Mouse (Mus musculus) B cell, adult 2 months (primary cell): ENCODE results near the gene Igf2.
A peak's percentile ranks its signal among the peaks of the same experiment; 100 is the strongest.

Source experiments
- DNase-seq, 2 experiments: peaks; one replicate each; pipeline ENCODE4 v3.0.0; 2022

Gene Igf2

DNA sequence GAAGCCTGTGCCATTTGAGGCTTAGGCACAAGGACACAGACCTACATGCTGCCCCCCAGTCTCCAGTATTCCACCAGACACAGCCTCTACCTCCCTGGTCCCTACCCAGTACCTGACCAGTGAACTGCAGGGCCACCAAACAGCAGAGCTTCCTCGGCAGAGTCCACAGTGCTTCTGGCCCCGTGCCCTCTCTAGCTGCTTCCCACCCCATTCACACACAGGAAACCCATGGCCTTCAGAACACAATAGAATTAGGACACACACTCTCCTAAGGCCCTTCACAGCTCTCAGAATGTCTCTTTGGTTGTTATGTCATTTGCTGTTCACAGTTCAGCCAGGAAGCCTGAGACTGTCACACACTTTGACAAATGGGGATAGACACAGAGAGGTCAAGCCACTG, at the start of gene Igf2:
Igf2 (minus strand) TSS at position 158 of the 400 bp plus-strand sequence.
- no peak for DNase-seq

DNA sequence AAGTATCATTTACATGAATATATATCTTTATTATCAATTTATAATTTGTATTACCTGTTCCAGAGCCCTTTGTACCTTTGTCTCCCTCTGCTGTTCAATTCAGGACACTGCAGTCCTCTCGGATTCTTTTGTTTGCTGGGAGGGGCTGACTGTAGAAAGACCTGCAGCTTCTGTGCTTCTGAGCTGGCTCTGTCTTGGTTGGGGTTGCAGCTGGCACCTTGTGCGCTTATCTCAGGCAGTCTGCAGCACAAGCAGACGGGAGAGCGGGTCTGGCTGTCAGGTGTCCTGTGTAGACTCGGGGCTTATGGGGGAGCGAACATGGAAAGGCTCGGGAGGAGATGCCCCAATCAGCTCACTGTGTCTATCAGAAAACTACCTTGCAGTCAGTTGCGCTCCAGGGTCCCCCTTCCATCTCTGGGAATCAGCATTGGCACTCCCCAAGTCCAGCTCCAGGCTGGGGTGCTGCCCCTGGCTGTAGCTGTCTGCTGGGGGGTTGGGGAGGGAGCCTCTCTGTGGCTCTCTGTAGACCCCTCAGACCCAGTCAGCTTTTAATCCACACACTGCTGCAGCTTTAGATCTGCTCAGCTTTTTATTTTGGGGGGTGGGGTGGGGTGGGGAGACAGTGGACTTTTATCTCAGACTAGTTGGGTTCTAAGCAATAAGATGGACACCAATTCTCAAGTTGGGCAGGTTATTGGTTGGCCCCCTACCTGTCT, 48.3 kb upstream of the Igf2 start:
- DNase-seq = peak; percentile 45 to 54

DNA sequence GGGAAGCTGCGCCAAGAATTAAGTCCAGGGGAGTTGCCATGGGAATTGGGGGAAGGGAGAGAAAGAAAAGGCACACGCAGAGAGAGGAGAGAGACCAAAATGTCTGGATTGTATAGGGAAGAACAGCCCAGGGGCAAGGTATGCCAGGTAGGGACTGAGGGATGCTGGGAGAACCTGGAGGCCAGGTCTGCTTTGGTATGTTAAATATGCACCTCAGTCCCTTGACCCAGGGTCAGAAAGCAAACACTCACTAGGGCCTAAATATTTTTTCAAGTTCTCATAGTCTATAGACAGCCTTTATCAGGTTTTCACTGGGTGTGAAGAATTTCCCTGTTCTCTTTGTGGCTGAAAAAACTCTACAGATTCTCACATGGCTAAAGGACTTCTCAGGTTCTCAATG, 40.3 kb upstream of the Igf2 start:
- DNase-seq = no peak

DNA sequence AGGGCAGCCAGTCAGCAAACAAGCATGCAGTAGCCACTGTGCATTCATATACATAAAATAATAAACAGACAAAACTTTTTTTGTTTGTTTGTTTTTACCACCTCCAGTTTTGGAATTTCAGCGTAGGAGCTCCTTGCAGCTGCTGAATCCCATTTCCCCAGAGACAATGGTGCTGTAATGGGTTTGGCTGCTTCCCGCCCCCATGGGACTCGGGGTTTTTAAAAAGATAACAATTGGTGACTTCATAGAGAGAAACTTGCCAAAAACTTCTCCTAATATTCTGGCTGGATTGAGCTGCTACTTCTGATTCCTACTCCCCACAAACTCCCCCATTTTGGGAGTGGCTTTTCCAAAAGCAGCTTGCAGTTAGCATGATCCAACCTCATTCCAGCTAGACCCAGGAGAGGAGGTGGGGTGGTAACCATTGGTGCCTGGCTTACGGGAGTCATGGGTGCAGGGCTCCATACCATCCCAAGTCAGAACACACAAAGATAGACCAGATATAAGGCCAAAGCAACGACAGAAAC, 32.8 kb upstream of the Igf2 start:
- DNase-seq = no peak

DNA sequence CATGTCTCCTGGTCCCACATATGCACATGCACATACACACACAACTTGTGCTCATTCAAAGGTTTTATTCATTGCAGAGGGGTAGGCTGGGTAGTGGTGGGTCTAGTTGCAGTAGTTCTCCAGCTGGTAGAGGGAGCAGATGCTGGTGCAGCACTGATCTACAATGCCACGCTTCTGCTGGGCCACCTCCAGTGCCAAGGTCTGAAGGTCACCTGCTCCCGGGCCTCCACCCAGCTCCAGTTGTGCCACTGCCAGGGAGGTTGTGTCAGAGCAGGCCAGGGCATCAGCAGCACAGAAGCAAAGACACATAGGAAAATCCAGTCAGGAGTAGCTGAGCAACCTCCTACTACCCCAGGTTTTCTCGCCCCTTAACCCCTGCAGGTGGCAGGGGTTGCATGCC, 12.0 kb upstream of the Igf2 start:
- DNase-seq = no peak

DNA sequence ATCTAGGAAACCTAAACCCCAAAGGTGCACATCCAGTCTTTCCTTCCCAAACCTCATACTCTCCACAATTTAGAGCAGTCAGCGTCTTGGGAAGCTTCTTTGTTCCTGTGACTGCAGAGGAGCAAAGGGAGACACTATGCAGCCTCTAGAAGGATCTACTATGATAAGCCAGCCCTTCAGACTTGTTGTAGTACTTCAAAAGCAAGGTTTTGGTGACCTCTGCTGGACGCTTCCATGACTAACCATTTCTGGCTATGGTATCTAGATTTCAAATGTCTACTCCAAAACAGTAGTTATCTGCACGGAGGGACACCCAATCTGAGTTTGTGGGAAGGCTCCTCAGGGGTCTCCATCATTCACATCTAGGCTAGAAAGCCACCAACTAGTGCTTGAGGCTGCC, 9.0 kb upstream of the Igf2 start:
- DNase-seq = peak; percentile 36 to 39

DNA sequence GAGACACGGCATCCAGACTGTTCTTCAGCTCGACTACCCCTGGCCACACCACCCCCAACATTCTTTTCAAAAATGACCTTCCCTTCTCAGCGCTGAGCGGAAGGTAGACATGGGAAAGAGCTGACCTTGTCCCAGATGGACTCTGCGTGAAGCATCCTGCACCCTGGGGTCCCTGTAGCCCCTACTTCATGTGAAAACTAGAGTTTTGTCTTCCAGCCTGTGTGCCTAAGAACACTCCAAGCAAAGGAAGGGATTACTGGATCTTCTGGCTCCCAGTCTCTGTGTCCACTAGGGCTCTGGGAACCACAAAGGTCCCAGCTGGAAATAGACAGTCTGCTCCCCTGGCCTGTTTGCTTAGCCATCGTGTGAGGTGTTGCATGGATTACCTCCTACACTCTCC, 8.5 kb upstream of the Igf2 start:
- no peak for DNase-seq

DNA sequence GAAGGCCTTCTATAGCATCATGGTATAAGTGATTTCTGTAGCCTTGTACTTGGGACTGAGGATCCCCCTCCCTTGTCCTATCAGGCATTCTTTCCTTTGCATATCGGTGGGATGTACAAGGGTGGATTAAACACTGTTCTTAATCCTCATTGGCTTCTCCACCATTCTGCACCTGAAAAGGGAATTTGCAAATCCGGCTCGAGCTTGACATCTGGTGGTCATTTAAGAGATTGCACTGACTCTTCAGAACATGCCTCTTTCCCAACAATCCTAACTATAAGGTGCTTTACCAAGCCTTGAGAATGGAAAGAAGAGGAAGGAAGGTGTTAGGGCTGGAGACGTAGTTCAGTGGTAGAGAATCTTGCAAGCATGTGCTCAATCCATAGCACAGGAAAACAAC, 5.5 kb upstream of the Igf2 start:
- DNase-seq = peak; percentile 35 to 48

DNA sequence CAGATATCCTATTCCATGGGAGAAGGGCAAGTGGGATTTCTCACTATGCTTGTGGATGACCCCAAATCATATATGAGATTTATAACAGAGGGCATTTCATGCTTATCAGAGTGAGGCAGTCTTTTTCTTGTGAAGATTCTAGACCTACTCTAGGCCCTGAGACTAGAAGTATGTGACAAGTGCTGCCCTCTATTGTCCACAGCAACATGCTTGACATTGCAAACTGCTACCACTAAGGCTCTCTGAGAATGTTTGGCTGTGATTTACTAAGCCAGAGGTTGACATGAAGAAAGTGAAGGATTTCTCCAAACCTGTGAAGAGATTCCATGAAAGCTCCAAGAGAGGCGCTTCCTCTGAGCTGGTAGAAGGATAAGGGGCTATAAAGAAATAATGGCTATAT, 4.5 kb upstream of the Igf2 start:
- no peak for DNase-seq

DNA sequence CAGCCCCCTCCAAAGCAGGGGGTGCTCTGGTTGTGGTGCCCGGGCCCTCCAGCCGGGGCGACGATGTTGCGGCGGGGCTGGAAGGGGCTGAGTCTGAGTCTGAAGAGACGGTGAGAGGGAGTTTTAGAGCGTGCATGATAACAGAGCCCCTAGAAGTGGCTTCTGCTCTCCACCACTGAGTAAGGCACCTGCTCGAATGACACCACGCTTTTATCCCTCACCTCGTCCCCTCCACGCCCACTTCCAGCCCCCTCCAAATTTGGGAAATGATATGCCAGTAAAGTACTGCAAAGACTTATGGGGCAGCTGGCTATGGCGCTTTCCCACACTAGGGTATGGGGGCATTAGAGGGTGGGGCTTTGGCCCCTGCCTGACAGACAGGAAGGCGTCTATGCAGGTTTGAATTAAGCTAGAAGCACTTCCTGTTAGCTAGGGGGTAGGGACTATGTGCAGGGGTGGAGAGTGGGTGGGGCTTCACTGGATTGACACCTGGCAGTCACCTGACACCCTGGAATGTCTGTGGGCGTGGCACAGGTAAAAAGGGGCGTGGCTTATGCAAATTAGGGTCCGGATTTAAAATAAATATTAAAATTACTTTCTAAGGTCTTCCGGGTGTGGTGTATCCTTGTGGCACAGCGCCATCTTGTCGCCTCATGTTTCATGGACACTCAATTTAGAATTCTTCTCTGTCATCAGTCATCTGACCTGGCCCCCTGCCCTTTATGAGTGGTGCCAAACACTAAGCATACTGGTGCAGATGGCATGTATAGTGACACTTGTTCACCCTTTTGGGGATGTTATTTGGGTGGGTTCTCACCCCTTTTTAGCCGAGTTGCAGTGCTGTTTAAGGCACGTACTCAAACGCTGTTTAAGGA, 3.4 kb upstream of the Igf2 start, which contains the start of gene Gm49394:
Gm49394 (minus strand) TSS at position 192 of the 875 bp plus-strand sequence.
- no peak for DNase-seq

DNA sequence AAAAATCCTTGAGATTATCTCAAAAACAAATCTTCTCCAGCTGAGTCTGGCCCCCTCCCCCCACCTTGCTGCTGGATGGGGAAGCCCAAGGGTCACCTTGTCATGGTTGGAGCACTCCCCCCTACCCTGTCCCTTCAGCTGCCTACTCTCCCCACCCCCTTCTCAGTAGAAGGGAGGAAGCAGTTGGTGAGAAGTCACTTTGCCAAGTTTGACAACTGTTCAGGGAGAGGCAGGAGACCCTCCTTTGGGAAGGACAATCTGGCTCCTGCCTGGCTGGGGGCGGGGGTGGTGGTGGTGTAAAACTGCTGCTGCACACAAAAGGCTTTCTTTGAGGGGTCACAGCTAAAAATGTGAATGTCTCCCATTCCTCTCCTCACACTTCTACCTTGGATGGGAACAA, 1.7 kb upstream of the Igf2 start:
- no peak for DNase-seq

DNA sequence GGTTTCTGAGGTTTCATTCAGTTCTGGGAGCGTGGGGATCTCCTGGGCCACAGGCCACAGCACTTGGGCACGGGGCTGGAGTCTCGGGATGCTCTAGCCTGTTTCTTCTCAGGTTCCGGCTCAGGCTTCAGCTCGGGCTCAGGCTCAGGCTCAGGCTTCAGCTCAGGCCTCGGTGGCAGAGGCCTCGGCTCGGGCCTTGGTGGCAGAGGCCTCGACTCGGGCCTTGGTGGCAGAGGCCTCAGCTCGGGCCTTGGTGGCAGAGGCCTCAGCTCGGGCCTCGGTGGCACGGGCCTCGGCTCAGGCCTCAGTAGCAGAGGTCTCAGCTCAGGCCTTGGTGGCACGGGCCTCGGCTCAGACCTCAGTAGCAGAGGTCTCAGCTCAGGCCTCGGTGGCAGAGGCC, 905 bp upstream of the Igf2 start:
- DNase-seq = no peak

DNA sequence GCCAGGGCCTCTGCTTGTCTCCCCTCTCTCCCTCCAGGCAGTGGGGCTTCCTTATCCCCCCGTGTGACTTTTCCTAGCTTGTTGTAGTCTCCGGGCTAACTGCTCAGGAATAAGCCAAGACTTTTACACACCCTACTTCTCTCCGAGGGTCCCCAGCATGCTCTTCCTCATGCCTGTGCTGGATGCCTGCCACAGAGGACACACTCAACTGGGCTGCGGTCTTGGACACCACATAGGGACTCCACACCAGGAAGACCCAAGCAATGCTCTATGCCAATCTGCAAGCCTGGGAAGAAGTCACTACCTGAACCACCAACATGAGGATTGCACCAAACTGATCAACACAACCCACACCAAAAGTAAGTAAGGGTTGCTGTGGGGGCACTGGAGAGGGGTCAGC, 507 bp downstream of the Igf2 start:
- no peak for DNase-seq

DNA sequence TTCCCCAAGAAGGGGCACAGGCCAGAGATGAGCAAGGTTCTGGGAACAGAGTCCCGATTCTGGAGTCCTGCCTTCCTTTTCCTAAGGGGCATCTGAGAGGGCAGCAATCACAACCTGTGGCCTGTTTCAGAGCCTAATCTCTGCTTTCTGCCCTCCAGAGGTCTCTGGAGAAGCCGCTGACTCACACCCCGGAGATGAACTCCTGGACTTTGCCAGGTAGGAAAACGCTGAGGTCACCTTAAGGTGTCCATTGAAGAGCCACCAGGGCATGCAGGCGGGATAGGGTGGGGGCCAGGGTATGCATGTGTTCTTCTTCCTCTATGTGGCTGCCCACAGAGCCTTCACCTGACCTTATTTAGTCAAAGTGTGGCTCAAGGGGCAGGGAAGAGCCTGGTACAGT, 1.3 kb downstream of the Igf2 start:
- no peak for DNase-seq

DNA sequence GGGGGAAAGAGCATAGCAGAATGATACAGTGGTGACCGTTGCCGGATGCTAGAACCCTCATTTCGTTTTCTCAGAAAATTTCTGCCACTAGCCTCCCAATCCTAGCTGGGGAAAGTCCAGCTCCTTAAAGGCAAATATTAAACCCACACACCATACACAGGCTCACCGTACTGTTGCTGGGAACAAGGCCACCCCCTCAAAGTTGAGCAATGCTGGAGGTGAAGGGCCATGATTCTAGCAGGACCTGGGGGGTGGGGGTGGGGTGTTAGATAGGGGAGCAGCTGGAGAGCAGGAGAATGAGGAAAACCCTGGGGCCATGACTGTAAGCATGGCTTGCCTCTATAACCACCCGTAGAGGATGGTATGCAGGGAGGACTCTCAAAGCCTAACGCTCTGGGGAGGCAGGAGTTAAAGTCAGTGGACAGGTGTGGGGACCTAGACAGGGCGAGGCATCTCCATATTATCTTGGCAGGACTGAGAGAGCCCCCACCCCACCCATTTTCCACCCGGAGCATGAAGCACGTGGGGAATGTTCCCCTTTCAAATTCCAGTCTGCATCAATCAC, 2.1 kb downstream of the Igf2 start:
- no peak for DNase-seq

DNA sequence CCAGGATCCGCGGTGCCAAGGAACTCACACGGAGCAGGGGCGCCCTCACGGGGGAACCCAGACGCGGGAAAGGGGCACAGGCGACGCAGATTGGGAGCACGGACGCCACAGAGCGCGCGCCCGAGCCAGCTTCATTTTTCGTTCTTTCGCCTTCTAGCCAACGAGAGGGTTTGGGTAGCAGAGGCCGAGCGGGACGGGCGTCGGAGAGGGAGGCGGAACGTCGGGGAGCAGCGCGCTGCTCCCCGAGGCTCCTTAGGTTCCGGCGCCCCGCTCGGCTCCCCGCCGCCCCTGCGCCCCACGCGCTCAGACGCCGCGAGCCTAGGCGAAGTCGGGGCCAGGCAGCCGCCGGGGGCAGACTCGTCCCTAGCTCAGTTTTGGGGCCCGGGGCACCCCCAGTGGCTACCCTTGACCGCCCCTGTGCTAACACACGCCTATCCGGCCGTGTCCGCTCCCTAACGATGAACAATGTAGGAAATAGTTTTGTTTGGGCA, 2.6 kb downstream of the Igf2 start:
- no peak for DNase-seq

DNA sequence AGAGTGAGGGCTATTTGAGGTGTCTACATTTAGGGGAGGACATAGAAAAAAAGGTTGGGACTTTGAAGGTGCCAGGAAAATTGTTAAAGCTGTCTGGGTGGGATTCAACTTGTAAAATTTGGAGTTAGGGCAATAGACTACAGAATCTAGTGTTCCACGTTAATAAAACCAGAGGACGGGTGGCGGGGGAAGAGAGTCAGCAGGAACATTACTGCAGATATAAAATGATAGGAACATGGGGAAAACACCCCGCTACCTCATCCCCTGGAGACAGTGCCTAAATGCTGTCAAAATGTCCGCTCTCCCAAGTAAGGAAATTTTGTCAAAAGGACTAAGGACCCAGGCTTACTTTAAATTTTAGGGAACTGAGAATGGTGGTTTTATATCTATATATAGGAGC, 3.5 kb downstream of the Igf2 start:
- no peak for DNase-seq

DNA sequence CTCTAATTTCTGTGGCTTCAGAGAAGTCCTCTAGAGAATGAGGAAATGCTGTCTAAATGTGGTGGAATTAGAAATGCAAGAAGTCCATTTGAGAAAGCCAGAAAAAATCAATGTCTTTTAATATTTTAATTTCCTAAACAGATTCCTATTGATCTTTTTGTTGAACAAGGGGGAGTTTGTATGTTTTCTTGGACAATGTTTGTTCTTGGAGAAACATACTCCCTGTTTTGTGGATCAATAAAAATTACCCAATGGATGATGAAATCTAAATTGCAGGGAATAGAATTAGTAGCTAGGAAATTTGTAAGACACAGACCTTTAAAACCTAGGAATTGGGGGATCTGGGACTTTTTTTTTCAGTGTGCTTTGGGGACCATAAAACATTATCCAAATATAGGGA, 4.8 kb downstream of the Igf2 start:
- DNase-seq = no peak

DNA sequence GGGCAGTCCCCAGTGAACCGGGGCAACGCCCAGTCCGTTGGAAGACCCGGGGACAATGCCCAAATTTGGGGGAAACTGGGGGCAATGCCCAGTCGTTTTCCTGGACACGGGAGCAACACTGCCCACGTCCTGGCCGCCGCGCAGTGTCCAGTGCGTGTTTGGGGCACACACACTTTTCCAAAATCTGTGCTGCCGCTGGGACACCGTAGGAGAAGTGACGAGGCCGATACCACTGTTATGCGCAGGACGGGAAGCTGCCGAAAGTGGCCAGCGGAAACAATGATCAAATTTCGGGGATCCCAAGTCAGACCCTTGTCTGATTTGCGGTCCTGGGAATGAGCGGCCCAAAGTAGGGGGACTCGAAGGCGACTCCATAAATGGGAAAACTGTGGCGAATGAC, 5.6 kb downstream of the Igf2 start:
- DNase-seq = no peak

DNA sequence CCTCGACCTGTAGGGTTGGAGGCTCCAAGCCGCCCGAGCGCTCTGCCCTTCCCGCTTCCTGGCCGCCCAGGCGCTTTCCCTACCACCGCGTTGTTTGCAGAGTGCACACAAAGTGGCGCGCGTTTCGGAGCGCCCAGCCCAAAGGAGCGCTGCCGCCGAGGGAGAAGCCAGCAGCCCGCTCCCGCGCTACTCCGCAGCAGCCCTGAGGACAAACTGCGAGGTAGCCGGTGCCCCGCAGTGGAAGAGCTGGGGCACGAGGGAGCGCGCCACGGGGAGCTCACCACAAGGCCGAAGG, 6.0 kb downstream of the Igf2 start:
- DNase-seq = no peak

DNA sequence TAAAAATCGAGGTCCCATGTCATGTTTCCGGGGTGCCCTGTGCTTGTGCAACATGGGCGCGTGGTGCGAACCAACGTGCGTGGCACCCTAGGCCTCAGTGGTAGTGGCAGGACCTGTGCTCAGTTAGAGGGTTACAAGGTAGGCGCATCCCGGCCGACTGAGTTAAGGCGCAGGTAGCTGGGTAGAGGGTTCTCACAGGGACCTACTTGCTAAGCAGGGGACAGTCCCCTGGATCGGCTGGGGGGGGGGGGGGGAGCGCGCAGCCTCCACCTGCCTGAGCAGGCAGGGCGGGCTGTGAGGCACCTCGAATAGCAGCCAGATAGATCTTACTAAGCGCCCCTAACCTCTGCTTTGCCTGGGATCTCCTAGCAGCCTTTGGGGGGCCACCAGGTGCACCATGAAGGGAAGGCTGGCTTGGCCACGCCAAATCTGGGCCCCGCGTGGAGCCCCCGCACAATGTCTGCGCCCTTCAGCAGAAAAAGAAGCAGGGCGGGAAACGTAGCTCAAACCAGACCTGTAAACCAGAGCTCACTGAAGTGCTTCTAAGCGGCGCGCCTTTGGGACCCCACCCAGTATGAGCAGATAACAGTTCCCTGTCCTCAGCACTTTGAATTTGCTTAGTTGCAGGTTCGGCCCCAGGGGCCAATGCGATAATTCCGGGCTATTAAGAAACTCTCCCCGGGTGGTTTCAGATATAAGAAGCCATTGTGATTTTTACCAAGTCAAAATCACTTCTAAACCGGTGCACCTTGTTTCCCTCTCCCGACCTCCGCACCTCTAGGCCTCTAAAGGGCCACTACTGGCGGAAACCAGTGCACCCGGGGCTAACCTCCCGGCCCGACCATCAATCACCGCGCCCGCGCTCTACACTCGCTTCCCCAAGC, 6.6 kb downstream of the Igf2 start:
- DNase-seq = no peak

DNA sequence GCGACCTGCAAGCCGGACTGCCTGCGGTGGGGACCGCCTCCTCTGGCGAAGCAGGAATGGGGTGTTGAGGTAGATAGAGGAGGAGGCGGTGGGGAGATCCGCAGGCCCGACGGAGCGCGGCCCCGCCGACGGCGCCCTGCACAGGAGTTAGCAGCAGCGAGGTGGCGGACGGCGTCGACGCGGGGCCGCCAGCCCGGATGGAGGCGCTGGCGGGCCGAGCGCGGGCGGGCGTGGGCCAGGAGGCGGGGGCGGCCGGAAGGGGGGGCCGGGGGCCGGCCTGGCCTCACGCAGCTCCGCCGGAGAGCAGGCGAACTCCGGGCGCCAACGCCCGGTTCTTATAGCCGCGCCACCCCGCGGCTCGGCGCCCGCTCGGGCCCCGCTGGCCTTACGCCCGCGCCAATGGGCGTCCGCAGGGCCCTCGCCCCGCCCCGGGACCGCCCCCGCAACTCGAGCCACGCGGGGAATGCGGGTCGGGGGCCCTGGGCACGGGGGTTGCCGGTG, 7.4 kb downstream of the Igf2 start:
- no peak for DNase-seq
